In genomic region chr9:14500023-14500915, GRCm38 (mm10) we compare ENCODE assay signal across 8 mouse cellular contexts. TPM values are rescaled to one million over a fixed set of nuclear protein-coding genes. Genes with fewer than 3 reads are reported as not detected.
DNase-seq lines count a peak whose midpoint lies in the region; ATAC-seq and TF ChIP-seq lines count a peak whose summit lies in the region.

Kdm4d (minus strand) TSS chr9:14500482.
Cwc15 (plus strand) TSS chr9:14500617.

- peak; percentile 87 for DNase-seq in Patski (ENCODE audit: low read depth, low spot score)
- peak; percentile 95 for DNase-seq in cerebellum, postnatal 14 days
- DNase-seq in frontal cortex, postnatal 14 days (ENCODE audit: low spot score in 2 of 2) = peak; percentile 91 to 94
- peak; percentile 78 to 83 for DNase-seq in layer of hippocampus, postnatal 25 days (ENCODE audit: extremely low spot score in 1 of 2, low spot score in 1 of 2)
- DNase-seq in lung, postnatal 25 days (ENCODE audit: low spot score) = peak; percentile 97
- DNase-seq in retina, embryonic 14.5 days (ENCODE audit: low spot score) = peak; percentile 98
- DNase-seq in thymus, postnatal 4 days = peak; percentile 96

- H3K36me3 ChIP-seq in hindbrain, embryonic 13.5 days = peaks cover 28% of the 10 kb centered on the region

- H3K4me2 ChIP-seq in hindbrain, embryonic 13.5 days = peak within 1 kb of the TSS; percentile 80

- in situ Hi-C loops in Patski (cut with MboI; ENCODE audit: low pct_unique_long_range_greater_than_20kb) = loop anchor here (25.0 kb wide), 2 partner anchors 512 to 638 kb away; no protein-coding TSS in a partner anchor

- H3K4me3 ChIP-seq in hindbrain, embryonic 13.5 days = peak within 1 kb of the TSS; percentile 64

- peaks cover 15% of the 10 kb centered on the region for H3K4me1 ChIP-seq in hindbrain, embryonic 13.5 days (replicated peaks)

- under 1% methylated on average over 59 of the region's 59 CpGs for WGBS in hindbrain, embryonic 13.5 days

- H3K9ac ChIP-seq in hindbrain, embryonic 13.5 days = peak within 1 kb of the TSS; percentile 78

- CTCF ChIA-PET in Patski (lab: Charles Lee) = interaction anchor here (0.7 to 1.8 kb wide), 6 partner anchors 13 to 176 kb away, joined by 3 to 6 read pairs (median 3); no protein-coding TSS in a partner anchor

- H3K27me3 ChIP-seq in Patski = no peaks in the 10 kb centered on the region
- H3K27me3 ChIP-seq in hindbrain, embryonic 13.5 days = no peaks in the 10 kb centered on the region

- peak within 1 kb of the TSS; percentile 85 for H3K27ac ChIP-seq in hindbrain, embryonic 13.5 days

- ATAC-seq in Patski = peak; percentile 87
- peak; percentile 98 for ATAC-seq in hindbrain, embryonic 13.5 days (ENCODE audit: low FRiP score)

- POLR2A ChIA-PET in Patski (lab: Charles Lee) = interaction anchor here (0.5 to 0.7 kb wide), 6 partner anchors 13 to 771 kb away, joined by 3 to 7 read pairs (median 3); partner anchors contain the start of gene Endod1

- no peak for TF ChIP-seq CTCF in Patski (IDR thresholded peaks at IDR 0.05)

- H3K9me3 ChIP-seq in hindbrain, embryonic 13.5 days = no peaks in the 10 kb centered on the region

RNA-seq across cellular contexts. Expression of gene Kdm4d, which starts in this region (rescaled TPM):
- 0.22 TPM for polyA plus RNA-seq in Patski (2021)
- 0.36 and 0.58 TPM in 2 replicates for polyA plus RNA-seq in hindbrain, embryonic 13.5 days (2015; fragmentation: Nextera tagmentation; extraction: Ambion mirVana)
- total RNA-seq in layer of hippocampus, postnatal 25 days (2021) = 1 to 10 TPM; 1.2 to 1.8 TPM

RNA-seq across cellular contexts. Expression of gene Cwc15, which starts in this region (rescaled TPM):
- 166 TPM for polyA plus RNA-seq in Patski (2021)
- 163 and 174 TPM in 2 replicates for polyA plus RNA-seq in hindbrain, embryonic 13.5 days (2015; fragmentation: Nextera tagmentation; extraction: Ambion mirVana)
- total RNA-seq in layer of hippocampus, postnatal 25 days (2021) = 10 to 100 TPM; 80.3 to 85.7 TPM

Comparison
In these comparisons a context has a peak if more than half of its experiments do, and no peak if none do; other contexts are left out.
1. Peak in every context shown above with its lines: DNase-seq, ATAC-seq, H3K4me3 ChIP-seq and H3K27ac ChIP-seq.